Mouse (Mus musculus): Measurements from ENCODE around the gene Tmem30a. TPM values are rescaled to one million over a fixed set of nuclear protein-coding genes. Genes with fewer than 3 reads are reported as not detected.

Gene Tmem30a
- polyA plus RNA-seq, 1 experiment from 2014 or later: 91.2 TPM

DNA sequence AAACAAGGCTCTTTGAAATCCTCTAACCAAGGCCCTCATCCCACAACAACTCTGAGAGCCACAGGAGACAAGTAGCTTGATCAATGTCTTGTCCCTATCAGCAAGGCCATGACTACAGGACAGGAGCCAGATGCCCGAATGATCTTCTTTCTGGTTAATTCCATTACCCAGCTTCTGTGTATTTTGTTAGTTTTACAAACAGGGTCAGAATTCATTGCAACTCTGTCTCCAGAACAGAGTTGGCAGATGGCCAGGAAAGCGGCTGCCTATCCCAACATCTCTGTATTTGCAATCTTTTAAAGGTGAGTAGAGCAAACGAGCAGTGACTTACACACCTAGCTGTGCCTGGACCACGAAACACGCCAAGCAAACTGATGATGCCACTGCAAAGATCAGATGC is 63.0 kb downstream of the Tmem30a start:
- Histone ChIP-seq H3K9ac (ENCODE audit: low read length) (no peak overlapping the region), H3K27me3 (ENCODE audit: control insufficient read depth, insufficient read depth, low read length) (no peaks in the 10 kb centered on the region), H3K4me3 (ENCODE audit: low read depth, low read length) (no peak overlapping the region), H3K4me1 (ENCODE audit: control insufficient read depth, insufficient read depth, low read length) (no peaks in the 10 kb centered on the region), H3K36me3 (ENCODE audit: control insufficient read depth, insufficient read depth, low read length) (no peaks in the 10 kb centered on the region), H3K9me3 (ENCODE audit: control insufficient read depth, low read length) (no peaks in the 10 kb centered on the region), H3K4me2 (no peak overlapping the region), H3K27ac (ENCODE audit: low read depth, low read length) (no peak overlapping the region)
- ATAC-seq (ENCODE audit: low FRiP score) (no peak), DNase-seq (ENCODE audit: low spot score, missing footprints) (no peak)
- WGBS: 91% methylated on average over 5 of the region's 5 CpGs

DNA sequence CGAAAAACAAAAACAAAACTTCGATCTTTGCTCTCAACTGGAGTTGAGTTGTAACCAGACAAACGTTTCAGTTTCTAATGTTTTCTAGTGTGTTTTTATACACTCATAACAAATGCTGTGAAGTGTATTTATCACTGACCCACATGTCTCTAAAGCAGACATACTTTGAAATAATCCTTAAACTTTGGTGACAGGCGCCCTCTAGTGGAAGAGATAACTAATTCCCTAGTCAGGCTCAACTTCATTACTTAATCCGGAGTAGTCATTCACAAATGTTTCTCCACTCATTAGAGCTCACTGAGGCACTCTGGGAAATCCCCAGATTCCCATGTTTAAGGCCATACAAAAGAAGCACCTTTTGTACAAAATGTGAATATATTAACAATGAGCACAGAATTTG is 70.2 kb downstream of the Tmem30a start:
- peak; percentile 88 for DNase-seq (ENCODE audit: low spot score, missing footprints)
- 37% methylated on average over 5 of the region's 5 CpGs for WGBS
- ATAC-seq (ENCODE audit: low FRiP score): no peak

DNA sequence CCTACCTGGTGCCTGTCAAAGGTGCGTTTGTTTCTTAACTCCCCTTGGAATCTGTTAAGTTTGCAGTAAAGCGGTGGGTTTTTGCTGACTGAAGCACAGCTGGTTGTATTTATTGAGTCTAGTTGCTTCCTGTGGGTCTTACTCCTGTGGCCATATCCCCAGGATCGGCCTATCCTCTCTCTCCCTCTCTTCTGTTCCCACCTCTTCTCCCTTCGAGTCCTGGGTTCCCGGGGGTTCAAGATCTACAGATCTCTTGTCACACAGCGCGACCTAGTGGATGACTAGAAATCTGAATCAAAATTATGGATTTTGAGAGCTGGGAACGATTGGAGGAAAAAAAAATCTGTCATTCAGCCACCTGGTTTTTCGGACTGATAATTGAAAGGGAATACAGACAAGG is 72.3 kb downstream of the Tmem30a start:
- Histone ChIP-seq H3K36me3 (ENCODE audit: control insufficient read depth, insufficient read depth, low read length) (no peaks in the 10 kb centered on the region), H3K27me3 (ENCODE audit: control insufficient read depth, insufficient read depth, low read length) (peaks cover 40% of the 10 kb centered on the region), H3K4me1 (ENCODE audit: control insufficient read depth, insufficient read depth, low read length) (peaks cover 15% of the 10 kb centered on the region; the same call in 1 of the 2 replicates), H3K27ac (ENCODE audit: low read depth, low read length) (no peak overlapping the region), H3K9ac (ENCODE audit: low read length) (no peak overlapping the region), H3K9me3 (ENCODE audit: control insufficient read depth, low read length) (no peaks in the 10 kb centered on the region), H3K4me2 (no peak overlapping the region), H3K4me3 (ENCODE audit: low read depth, low read length) (no peak overlapping the region)
- DNase-seq (ENCODE audit: low spot score, missing footprints) (peak; percentile 93), ATAC-seq (ENCODE audit: low FRiP score) (0 out of 2 replicates have a peak, but pooled peaks have one; percentile 31)
- WGBS: 12% methylated on average over 9 of the region's 9 CpGs

More for the DNA sequence above, 70.2 kb downstream of the Tmem30a start:
- H3K36me3 ChIP-seq (ENCODE audit: control insufficient read depth, insufficient read depth, low read length): no peaks in the 10 kb centered on the region
- peaks cover 8% of the 10 kb centered on the region; the same call in 1 of the 2 replicates for H3K4me1 ChIP-seq (ENCODE audit: control insufficient read depth, insufficient read depth, low read length)
- peaks cover 30% of the 10 kb centered on the region for H3K27me3 ChIP-seq (ENCODE audit: control insufficient read depth, insufficient read depth, low read length)
- no peak overlapping the region for H3K4me2 ChIP-seq
- no peak overlapping the region for H3K9ac ChIP-seq (ENCODE audit: low read length)
- no peak overlapping the region for H3K4me3 ChIP-seq (ENCODE audit: low read depth, low read length)
- H3K27ac ChIP-seq (ENCODE audit: low read depth, low read length): no peak overlapping the region
- no peaks in the 10 kb centered on the region for H3K9me3 ChIP-seq (ENCODE audit: control insufficient read depth, low read length)

DNA sequence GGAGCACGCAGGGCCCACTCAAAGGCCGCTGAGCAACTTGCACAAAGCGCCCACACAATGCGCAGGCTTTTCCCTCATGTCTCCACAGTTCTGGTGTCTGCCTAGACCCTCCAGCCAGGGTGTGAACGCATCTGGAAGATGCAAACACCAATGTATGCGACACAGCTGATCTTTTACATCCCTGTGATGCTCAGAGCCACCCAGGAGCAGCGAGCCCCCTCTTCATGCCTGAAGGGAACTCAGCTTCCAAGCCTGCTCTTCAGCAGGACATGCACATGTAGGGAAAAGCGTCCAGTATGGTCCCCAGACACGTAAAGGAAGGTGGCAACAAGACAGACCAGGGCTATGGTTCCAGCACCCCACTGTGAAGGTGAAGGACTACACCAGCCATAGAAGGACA is 73.2 kb downstream of the Tmem30a start:
- peaks cover 15% of the 10 kb centered on the region; the same call in 1 of the 2 replicates for H3K4me1 ChIP-seq (ENCODE audit: control insufficient read depth, insufficient read depth, low read length)
- DNase-seq (ENCODE audit: low spot score, missing footprints) (peak; percentile 95), ATAC-seq (ENCODE audit: low FRiP score) (no peak)
- H3K9me3 ChIP-seq (ENCODE audit: control insufficient read depth, low read length): no peaks in the 10 kb centered on the region
- H3K27me3 ChIP-seq (ENCODE audit: control insufficient read depth, insufficient read depth, low read length): peaks cover 40% of the 10 kb centered on the region
- no peaks in the 10 kb centered on the region for H3K36me3 ChIP-seq (ENCODE audit: control insufficient read depth, insufficient read depth, low read length)
- H3K4me3 ChIP-seq (ENCODE audit: low read depth, low read length): no peak overlapping the region
- H3K4me2 ChIP-seq: no peak overlapping the region
- H3K9ac ChIP-seq (ENCODE audit: low read length): no peak overlapping the region
- 17% methylated on average over 9 of the region's 9 CpGs for WGBS
- H3K27ac ChIP-seq (ENCODE audit: low read depth, low read length): no peak overlapping the region

DNA sequence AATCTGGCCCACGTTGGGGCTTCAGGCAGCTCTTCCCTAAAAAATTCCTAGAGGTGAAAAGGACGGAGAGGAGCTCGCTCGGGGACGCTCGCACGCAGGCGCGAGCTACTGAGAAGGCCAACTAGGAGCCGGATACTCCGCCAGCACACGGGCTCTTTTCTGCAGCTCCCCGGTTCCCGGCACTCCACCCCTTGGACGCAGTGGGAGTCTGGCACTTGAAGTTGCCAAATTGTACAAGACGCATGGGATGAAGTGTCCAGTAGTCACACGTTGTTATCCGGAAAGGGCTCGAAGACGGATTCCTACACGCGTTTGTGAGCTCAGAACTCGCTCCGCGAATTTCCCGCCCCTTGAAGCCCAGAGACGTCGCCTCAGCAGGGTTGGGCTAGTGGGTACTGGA is 73.9 kb downstream of the Tmem30a start:
- Histone ChIP-seq H3K36me3 (ENCODE audit: control insufficient read depth, insufficient read depth, low read length) (no peaks in the 10 kb centered on the region), H3K27ac (ENCODE audit: low read depth, low read length) (no peak overlapping the region), H3K4me2 (peak overlapping the region; percentile 85), H3K27me3 (ENCODE audit: control insufficient read depth, insufficient read depth, low read length) (peaks cover 40% of the 10 kb centered on the region), H3K4me3 (ENCODE audit: low read depth, low read length) (peak overlapping the region; percentile 49), H3K4me1 (ENCODE audit: control insufficient read depth, insufficient read depth, low read length) (peaks cover 16% of the 10 kb centered on the region; the same call in 1 of the 2 replicates), H3K9ac (ENCODE audit: low read length) (no peak overlapping the region; the same call in 1 of the 2 replicates), H3K9me3 (ENCODE audit: control insufficient read depth, low read length) (no peaks in the 10 kb centered on the region)
- peak; percentile 95 for DNase-seq (ENCODE audit: low spot score, missing footprints)
- ATAC-seq (ENCODE audit: low FRiP score): no peak
- WGBS: under 1% methylated on average over 28 of the region's 28 CpGs

Other genes starting within 250 kb of the Tmem30a start
- 14.7 and 17.8 TPM in 2 replicates for gene Col12a1, start 74.7 kb downstream of the Tmem30a start, polyA plus RNA-seq (2014; fragmentation: Nextera tagmentation; extraction: Ambion mirVana)
- 601 and 658 TPM in 2 replicates for gene Cox7a2, start 33.6 kb downstream of the Tmem30a start, polyA plus RNA-seq (2014; fragmentation: Nextera tagmentation; extraction: Ambion mirVana)
- 11.6 and 12.7 TPM in 2 replicates for gene Filip1, start 219.3 kb upstream of the Tmem30a start, polyA plus RNA-seq (2014; fragmentation: Nextera tagmentation; extraction: Ambion mirVana)